Mouse (Mus musculus): ENCODE data around the gene Prkar1b. TPM values are rescaled to one million over a fixed set of nuclear protein-coding genes. Genes with fewer than 3 reads are reported as not detected.

Prkar1b gene
- polyA plus RNA-seq, 1 experiment, result 3.6 TPM

DNA sequence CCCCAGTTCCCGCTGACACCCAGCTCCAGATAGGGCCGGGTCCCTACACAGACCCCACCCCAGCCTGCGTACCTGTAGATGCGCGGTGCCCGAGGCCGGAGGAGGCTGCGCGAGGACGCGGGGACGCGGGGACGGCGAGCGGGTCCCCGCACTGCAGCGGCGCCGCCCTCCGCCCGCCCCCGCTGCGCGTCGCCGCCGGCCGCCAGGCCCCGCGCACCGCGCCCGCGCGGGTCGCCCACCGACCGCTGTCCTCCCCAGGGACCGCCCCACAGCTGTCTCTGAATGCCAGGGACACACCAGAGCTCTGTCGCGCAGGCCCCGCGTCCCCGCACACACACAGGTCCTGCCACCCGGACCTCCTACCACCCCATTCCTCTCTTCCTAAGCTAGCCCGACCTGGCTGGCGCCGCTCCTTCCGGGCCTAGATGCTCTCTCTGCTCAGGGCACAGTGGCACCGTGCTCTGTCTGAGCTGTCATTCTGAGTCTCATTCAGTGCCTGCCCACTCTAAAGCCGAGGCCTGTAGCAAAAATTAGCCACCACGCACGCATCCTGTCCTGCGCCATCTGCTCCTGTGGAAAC lies 20.1 kb downstream of the Prkar1b start:
- Histone ChIP-seq H3K4me1 (replicated peaks; ENCODE audit: control insufficient read depth, insufficient read depth, low read length) (no peaks in the 10 kb centered on the region), H3K27ac (ENCODE audit: control insufficient read depth, insufficient read depth, low read length) (no peak overlapping the region), H3K4me3 (ENCODE audit: control insufficient read depth, insufficient read depth, low read length) (peak overlapping the region; percentile 23; the same call in 1 of the 2 replicates), H3K27me3 (ENCODE audit: control insufficient read depth, insufficient read depth, low read length) (peaks cover 6% of the 10 kb centered on the region; the same call in 1 of the 2 replicates), H3K36me3 (ENCODE audit: control insufficient read depth, insufficient read depth, low read length) (no peaks in the 10 kb centered on the region)
- no peak for DNase-seq
- 9% methylated on average over 51 of the region's 55 CpGs for WGBS
- TF ChIP-seq CTCF (IDR thresholded peaks at IDR 0.05; ENCODE audit: borderline replicate concordance, control insufficient read depth, extremely low read depth, insufficient read depth, low read length, poor library complexity) (no peak), POLR2A (IDR thresholded peaks at IDR 0.05; ENCODE audit: control insufficient read depth, extremely low read depth, insufficient read depth, low read length, poor library complexity) (no peak)

DNA sequence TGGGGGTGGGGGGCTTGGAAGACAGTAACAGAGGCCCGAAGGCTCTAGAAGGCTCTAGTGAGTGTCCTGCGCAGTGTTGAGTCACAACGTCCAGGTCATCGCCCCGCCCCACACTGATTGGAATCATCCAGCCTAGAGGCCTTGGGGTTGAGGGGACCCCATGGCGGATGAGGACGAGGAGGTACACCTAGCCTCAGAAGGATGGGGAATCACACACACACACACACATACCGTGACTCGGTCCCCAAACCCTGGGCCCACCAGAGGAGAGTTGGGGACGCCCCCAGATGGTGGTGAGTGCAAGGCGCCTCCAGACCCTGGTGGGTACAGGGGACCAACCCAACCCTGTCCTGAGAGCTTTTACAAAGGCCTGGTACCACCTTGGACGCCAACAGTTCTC lies 20.7 kb downstream of the Prkar1b start:
- no peaks in the 10 kb centered on the region for H3K36me3 ChIP-seq (ENCODE audit: control insufficient read depth, insufficient read depth, low read length)
- H3K4me1 ChIP-seq (replicated peaks; ENCODE audit: control insufficient read depth, insufficient read depth, low read length), result no peaks in the 10 kb centered on the region
- no peak overlapping the region for H3K27ac ChIP-seq (ENCODE audit: control insufficient read depth, insufficient read depth, low read length)
- no peak overlapping the region for H3K4me3 ChIP-seq (ENCODE audit: control insufficient read depth, insufficient read depth, low read length)
- 68% methylated on average over 12 of the region's 12 CpGs for WGBS
- TF ChIP-seq CTCF (IDR thresholded peaks at IDR 0.05; ENCODE audit: borderline replicate concordance, control insufficient read depth, extremely low read depth, insufficient read depth, low read length, poor library complexity), result no peak
- no peak for TF ChIP-seq POLR2A (IDR thresholded peaks at IDR 0.05; ENCODE audit: control insufficient read depth, extremely low read depth, insufficient read depth, low read length, poor library complexity)
- H3K27me3 ChIP-seq (ENCODE audit: control insufficient read depth, insufficient read depth, low read length), result peaks cover 6% of the 10 kb centered on the region; the same call in 1 of the 2 replicates
- DNase-seq, result no peak

DNA sequence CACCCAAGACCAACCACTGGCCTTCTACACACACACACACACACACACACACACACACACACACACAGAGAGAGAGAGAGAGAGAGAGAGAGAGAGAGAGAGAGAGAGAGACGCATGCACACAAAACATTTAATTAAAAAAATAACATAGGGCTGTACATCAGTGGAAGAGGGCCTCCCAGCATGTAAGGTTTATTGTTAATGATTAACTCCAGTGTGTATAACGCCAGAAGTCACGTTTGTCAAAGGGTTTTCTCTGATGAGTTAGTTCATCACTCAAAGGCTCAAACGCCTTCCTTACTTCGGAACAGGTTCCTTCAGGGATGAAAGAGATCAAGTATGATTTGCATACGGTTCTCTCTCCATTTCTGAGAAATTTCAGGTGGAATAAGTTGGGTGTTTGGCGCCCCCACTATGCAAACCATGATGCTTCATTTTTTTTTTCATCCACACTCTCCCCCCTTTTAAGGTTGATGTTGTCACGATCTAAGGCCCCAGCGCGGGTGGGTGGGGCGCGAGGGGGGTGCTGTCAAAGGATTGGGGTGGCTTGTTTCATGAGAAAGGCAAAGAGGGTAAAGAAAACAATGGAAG lies 21.2 kb downstream of the Prkar1b start:
- no peak for TF ChIP-seq CTCF (IDR thresholded peaks at IDR 0.05; ENCODE audit: borderline replicate concordance, control insufficient read depth, extremely low read depth, insufficient read depth, low read length, poor library complexity)
- no peak overlapping the region for H3K27ac ChIP-seq (ENCODE audit: control insufficient read depth, insufficient read depth, low read length)
- DNase-seq, result no peak
- H3K27me3 ChIP-seq (ENCODE audit: control insufficient read depth, insufficient read depth, low read length), result peaks cover 6% of the 10 kb centered on the region; the same call in 1 of the 2 replicates
- H3K4me1 ChIP-seq (replicated peaks; ENCODE audit: control insufficient read depth, insufficient read depth, low read length), result no peaks in the 10 kb centered on the region
- WGBS, result 73% methylated on average over 12 of the region's 12 CpGs
- no peak overlapping the region for H3K4me3 ChIP-seq (ENCODE audit: control insufficient read depth, insufficient read depth, low read length)
- no peaks in the 10 kb centered on the region for H3K36me3 ChIP-seq (ENCODE audit: control insufficient read depth, insufficient read depth, low read length)

DNA sequence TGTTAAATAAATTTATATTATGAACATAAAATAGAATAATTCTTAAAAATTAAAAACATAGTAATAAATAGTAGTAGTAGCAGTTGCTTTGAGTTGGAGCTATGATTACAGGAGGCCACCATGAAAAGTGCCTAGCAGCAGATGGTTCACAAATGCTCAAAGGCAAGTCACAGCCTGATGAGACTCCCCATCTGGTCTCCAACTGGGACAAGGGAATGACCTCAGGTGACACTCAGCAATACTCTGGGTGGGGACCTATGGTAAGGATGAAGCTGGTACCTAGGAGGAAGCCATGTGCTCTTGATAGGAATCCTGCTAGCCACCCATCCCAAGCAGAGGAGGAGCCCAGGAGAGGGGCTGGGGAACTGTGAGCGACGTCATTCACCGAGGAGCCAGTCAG lies 24.1 kb downstream of the Prkar1b start:
- no peak overlapping the region for H3K4me3 ChIP-seq (ENCODE audit: control insufficient read depth, insufficient read depth, low read length)
- no peaks in the 10 kb centered on the region for H3K36me3 ChIP-seq (ENCODE audit: control insufficient read depth, insufficient read depth, low read length)
- peaks cover 6% of the 10 kb centered on the region; the same call in 1 of the 2 replicates for H3K27me3 ChIP-seq (ENCODE audit: control insufficient read depth, insufficient read depth, low read length)
- TF ChIP-seq POLR2A (IDR thresholded peaks at IDR 0.05; ENCODE audit: control insufficient read depth, extremely low read depth, insufficient read depth, low read length, poor library complexity) (no peak), CTCF (IDR thresholded peaks at IDR 0.05; ENCODE audit: borderline replicate concordance, control insufficient read depth, extremely low read depth, insufficient read depth, low read length, poor library complexity) (no peak)
- DNase-seq, result no peak
- no peaks in the 10 kb centered on the region for H3K4me1 ChIP-seq (replicated peaks; ENCODE audit: control insufficient read depth, insufficient read depth, low read length)
- no peak overlapping the region for H3K27ac ChIP-seq (ENCODE audit: control insufficient read depth, insufficient read depth, low read length)
- 100% methylated on average over 3 of the region's 3 CpGs for WGBS

DNA sequence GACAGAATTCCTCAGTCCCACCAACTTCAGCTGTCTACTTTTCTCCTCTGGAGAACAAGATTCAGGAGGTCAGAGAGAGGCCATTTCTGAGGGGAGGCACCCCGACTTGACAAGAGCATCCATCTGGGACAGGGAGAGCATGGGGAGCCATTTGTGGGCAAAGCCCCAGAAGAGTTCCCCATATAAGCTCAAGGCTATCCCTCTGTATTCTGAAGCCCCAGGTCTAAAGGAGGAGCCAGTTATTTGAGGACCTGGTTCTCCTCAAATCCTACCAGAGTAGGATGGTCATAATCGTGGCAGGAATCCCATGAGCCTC lies 30.9 kb downstream of the Prkar1b start:
- 64% methylated on average over 2 of the region's 2 CpGs for WGBS
- no peak for TF ChIP-seq POLR2A (IDR thresholded peaks at IDR 0.05; ENCODE audit: control insufficient read depth, extremely low read depth, insufficient read depth, low read length, poor library complexity)
- TF ChIP-seq CTCF (IDR thresholded peaks at IDR 0.05; ENCODE audit: borderline replicate concordance, control insufficient read depth, extremely low read depth, insufficient read depth, low read length, poor library complexity), result no peak
- H3K36me3 ChIP-seq (ENCODE audit: control insufficient read depth, insufficient read depth, low read length), result no peaks in the 10 kb centered on the region
- no peak for DNase-seq
- H3K4me3 ChIP-seq (ENCODE audit: control insufficient read depth, insufficient read depth, low read length), result no peak overlapping the region
- no peaks in the 10 kb centered on the region for H3K27me3 ChIP-seq (ENCODE audit: control insufficient read depth, insufficient read depth, low read length)
- H3K27ac ChIP-seq (ENCODE audit: control insufficient read depth, insufficient read depth, low read length), result no peak overlapping the region
- no peaks in the 10 kb centered on the region; the same call in 1 of the 2 replicates for H3K4me1 ChIP-seq (replicated peaks; ENCODE audit: control insufficient read depth, insufficient read depth, low read length)

DNA sequence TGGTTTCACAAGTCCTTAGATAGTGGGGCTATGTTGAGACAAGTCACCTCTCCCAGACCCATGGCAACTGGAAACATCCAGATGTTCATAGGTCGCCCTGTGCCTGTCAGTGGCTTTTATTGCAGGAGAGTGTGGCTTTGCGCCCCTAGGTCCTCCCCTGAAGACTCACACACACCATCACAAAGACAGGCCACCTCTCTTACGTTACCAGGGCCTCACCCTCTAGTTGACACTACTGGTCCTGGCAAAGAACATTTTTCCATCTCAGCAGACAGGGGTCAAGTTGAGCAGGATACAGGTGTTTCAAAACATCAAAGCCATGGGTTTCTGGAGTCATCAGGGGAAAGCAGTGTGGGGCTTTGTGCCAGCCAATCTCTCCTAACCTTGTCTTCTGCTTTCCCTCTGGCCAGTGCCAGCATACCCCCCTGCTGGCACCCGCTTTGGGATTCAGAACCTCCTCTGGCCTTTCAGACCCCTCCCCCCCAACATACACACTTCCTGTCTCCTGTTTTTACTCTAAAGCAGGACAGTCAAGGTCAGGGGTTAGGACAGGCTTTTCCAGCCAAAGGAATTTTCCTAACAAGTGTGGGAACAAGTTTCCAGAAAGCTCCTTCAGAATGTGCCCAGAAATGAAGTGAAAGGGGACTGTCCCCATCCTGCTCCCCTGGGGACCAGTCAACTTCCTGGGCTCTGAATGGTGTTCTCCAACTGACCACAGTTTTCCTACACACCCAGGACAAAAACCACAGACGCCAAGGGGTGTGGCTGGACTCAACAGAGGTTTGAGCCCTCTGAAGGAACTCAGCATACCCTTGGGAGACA lies 31.5 kb downstream of the Prkar1b start:
- no peak for TF ChIP-seq CTCF (IDR thresholded peaks at IDR 0.05; ENCODE audit: borderline replicate concordance, control insufficient read depth, extremely low read depth, insufficient read depth, low read length, poor library complexity)
- TF ChIP-seq POLR2A (IDR thresholded peaks at IDR 0.05; ENCODE audit: control insufficient read depth, extremely low read depth, insufficient read depth, low read length, poor library complexity), result no peak
- DNase-seq, result no peak

More for the DNA sequence above, 31.5 kb downstream of the Prkar1b start:
- Histone ChIP-seq H3K36me3 (ENCODE audit: control insufficient read depth, insufficient read depth, low read length) (no peaks in the 10 kb centered on the region), H3K4me3 (ENCODE audit: control insufficient read depth, insufficient read depth, low read length) (no peak overlapping the region), H3K27ac (ENCODE audit: control insufficient read depth, insufficient read depth, low read length) (no peak overlapping the region), H3K4me1 (replicated peaks; ENCODE audit: control insufficient read depth, insufficient read depth, low read length) (no peaks in the 10 kb centered on the region; the same call in 1 of the 2 replicates), H3K27me3 (ENCODE audit: control insufficient read depth, insufficient read depth, low read length) (no peaks in the 10 kb centered on the region)
- WGBS, result 73% methylated on average over 5 of the region's 5 CpGs

All from thymus, adult 2 months (tissue).